Mouse (Mus musculus): ENCODE measurements around the gene Usp6nl. TPM values are rescaled to one million over a fixed set of nuclear protein-coding genes. Genes with fewer than 3 reads are reported as not detected.

Usp6nl gene
- polyA plus RNA-seq, 1 experiment from 2014 or later: 8.5 TPM

Other genes with a start within 250 kb of the Usp6nl start
- gene Proser2, start 192.5 kb upstream of the Usp6nl start, polyA plus RNA-seq (2014; fragmentation: Nextera tagmentation; extraction: Ambion mirVana): 8.9 and 10.3 TPM in 2 replicates
- 5.3 and 6.4 TPM in 2 replicates for gene Echdc3, start 109.6 kb upstream of the Usp6nl start, polyA plus RNA-seq (2014; fragmentation: Nextera tagmentation; extraction: Ambion mirVana)